Mouse (Mus musculus): Measurements from ENCODE around the gene L3hypdh. TPM values are rescaled to one million over a fixed set of nuclear protein-coding genes. Genes with fewer than 3 reads are reported as not detected.

L3hypdh gene
- polyA plus RNA-seq, 1 experiment from 2014 or later, result 12.7 TPM

DNA sequence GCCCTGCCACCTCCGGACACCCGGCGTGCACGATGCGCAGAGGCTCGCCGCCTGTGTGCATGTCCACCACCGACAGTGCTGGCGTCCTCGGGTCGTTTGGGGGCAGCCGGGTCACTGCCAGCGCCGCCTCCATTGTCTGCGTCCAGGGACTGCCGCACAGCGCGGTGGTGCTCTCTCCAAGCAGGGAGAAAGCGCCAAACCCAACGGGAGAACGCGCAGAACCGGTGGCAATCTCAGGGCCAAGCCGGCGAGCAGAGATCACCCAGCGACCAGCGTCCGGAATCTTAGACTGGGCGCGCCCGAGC, 263 bp downstream of the L3hypdh start:
- no peaks in the 10 kb centered on the region for H3K27me3 ChIP-seq
- ATAC-seq (peak; percentile 4), DNase-seq (ENCODE audit: low read depth, low spot score) (no peak)
- POLR2A ChIA-PET, result interaction anchor here (0.6 to 0.7 kb wide), 2 partner anchors 15 to 46 kb away, joined by 3 to 6 read pairs; no protein-coding TSS in a partner anchor
- CTCF ChIA-PET, result no interaction called here
- no peak for TF ChIP-seq CTCF (IDR thresholded peaks at IDR 0.05)
- in situ Hi-C loops (cut with MboI; ENCODE audit: low pct_unique_long_range_greater_than_20kb), result no loop called here

DNA sequence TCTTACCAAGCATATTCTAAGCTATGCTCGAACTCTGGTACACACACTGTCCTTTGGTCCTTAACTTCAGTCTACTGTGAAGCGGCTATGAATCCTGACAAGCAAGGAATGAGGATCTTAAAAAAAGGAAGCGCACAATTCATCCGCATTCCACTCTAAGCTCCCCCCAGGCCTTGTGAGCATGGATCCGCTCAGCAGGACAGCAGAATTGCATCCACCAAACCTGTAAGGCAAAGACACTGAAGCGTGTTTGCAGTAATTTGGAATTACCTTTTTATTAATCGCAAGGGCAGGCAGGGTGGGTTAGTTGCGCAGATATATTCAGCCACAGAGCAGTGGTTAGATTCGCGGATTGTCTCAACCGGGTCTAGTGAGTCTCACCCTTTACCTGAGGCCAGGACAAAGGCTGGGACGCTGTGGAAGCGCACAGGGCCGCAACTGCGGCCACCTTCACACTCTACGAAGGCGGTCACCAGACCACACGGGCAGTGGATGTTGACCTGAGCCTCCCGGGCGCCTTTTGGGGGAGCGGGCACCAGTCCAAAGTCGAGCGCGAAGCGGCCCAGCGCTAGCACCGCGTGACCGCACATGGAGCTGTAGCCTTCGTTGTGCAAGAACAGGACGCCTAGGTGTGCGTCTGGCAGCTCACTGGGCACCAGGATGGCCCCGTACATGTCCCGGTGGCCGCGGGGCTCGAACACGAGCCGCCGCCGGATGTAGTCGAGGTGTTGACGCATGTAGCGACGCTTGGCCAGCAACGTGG, 797 bp downstream of the L3hypdh start:
- no peaks in the 10 kb centered on the region for H3K27me3 ChIP-seq
- in situ Hi-C loops (cut with MboI; ENCODE audit: low pct_unique_long_range_greater_than_20kb), result no loop called here
- no peak for TF ChIP-seq CTCF (IDR thresholded peaks at IDR 0.05)
- ATAC-seq, result no peak
- DNase-seq (ENCODE audit: low read depth, low spot score), result no peak
- CTCF ChIA-PET, result interaction anchor here (1.1 to 1.3 kb wide), 2 partner anchors 12 to 13 kb away, joined by 3 to 4 read pairs; partner anchors contain the start of gene Gpr135
- POLR2A ChIA-PET, result interaction anchor here (0.6 to 0.7 kb wide), 2 partner anchors 14 to 46 kb away, joined by 3 to 6 read pairs; no protein-coding TSS in a partner anchor

- ChIA-PET POLR2A (interaction anchor here (0.7 kb wide), 1 partner anchor 649 kb away, joined by 4 read pairs; no protein-coding TSS in a partner anchor), CTCF (no interaction called here)
- no peak for DNase-seq (ENCODE audit: low read depth, low spot score)
- in situ Hi-C loops (cut with MboI; ENCODE audit: low pct_unique_long_range_greater_than_20kb), result no loop called here
- no peak for ATAC-seq
- no peak for TF ChIP-seq CTCF (IDR thresholded peaks at IDR 0.05)
- H3K27me3 ChIP-seq, result no peaks in the 10 kb centered on the region
Observed at GRCm38 (mm10) chr12:72083265-72083664, 2.0 kb downstream of the L3hypdh start.

- in situ Hi-C loops (cut with MboI; ENCODE audit: low pct_unique_long_range_greater_than_20kb), result no loop called here
- POLR2A ChIA-PET, result interaction anchor here (0.7 kb wide), 1 partner anchor 650 kb away, joined by 4 read pairs; no protein-coding TSS in a partner anchor
- no peak for TF ChIP-seq CTCF (IDR thresholded peaks at IDR 0.05)
Observed at GRCm38 (mm10) chr12:72082370-72082769, 2.9 kb downstream of the L3hypdh start.

GRCm38 (mm10) chr12:72081961-72082360, 3.3 kb downstream of the L3hypdh start:
- CTCF ChIA-PET, result interaction anchor here (1.4 kb wide), 1 partner anchor 12 kb away, joined by 4 read pairs; no protein-coding TSS in a partner anchor
- H3K27me3 ChIP-seq, result no peaks in the 10 kb centered on the region
- TF ChIP-seq CTCF (IDR thresholded peaks at IDR 0.05), result no peak
- DNase-seq (ENCODE audit: low read depth, low spot score), result no peak
- ATAC-seq, result no peak
- POLR2A ChIA-PET, result interaction anchor here (0.7 kb wide), 1 partner anchor 1845 kb away, joined by 3 read pairs; no protein-coding TSS in a partner anchor
- in situ Hi-C loops (cut with MboI; ENCODE audit: low pct_unique_long_range_greater_than_20kb), result no loop called here

More at GRCm38 (mm10) chr12:72082370-72082769, 2.9 kb downstream of the L3hypdh start:
- no peak for DNase-seq (ENCODE audit: low read depth, low spot score)
- CTCF ChIA-PET, result interaction anchor here (1.4 kb wide), 1 partner anchor 12 kb away, joined by 4 read pairs; no protein-coding TSS in a partner anchor
- no peaks in the 10 kb centered on the region for H3K27me3 ChIP-seq
- no peak for ATAC-seq

GRCm38 (mm10) chr12:72078248-72078647, 7.0 kb downstream of the L3hypdh start:
- POLR2A ChIA-PET, result no interaction called here
- CTCF ChIA-PET, result interaction anchor here (1.2 to 2.9 kb wide), 3 partner anchors 8 to 25 kb away, joined by 3 to 9 read pairs (median 4); no protein-coding TSS in a partner anchor
- no peak for TF ChIP-seq CTCF (IDR thresholded peaks at IDR 0.05)
- no peak for DNase-seq (ENCODE audit: low read depth, low spot score)
- H3K27me3 ChIP-seq, result no peaks in the 10 kb centered on the region
- ATAC-seq, result no peak
- in situ Hi-C loops (cut with MboI; ENCODE audit: low pct_unique_long_range_greater_than_20kb), result no loop called here

DNA sequence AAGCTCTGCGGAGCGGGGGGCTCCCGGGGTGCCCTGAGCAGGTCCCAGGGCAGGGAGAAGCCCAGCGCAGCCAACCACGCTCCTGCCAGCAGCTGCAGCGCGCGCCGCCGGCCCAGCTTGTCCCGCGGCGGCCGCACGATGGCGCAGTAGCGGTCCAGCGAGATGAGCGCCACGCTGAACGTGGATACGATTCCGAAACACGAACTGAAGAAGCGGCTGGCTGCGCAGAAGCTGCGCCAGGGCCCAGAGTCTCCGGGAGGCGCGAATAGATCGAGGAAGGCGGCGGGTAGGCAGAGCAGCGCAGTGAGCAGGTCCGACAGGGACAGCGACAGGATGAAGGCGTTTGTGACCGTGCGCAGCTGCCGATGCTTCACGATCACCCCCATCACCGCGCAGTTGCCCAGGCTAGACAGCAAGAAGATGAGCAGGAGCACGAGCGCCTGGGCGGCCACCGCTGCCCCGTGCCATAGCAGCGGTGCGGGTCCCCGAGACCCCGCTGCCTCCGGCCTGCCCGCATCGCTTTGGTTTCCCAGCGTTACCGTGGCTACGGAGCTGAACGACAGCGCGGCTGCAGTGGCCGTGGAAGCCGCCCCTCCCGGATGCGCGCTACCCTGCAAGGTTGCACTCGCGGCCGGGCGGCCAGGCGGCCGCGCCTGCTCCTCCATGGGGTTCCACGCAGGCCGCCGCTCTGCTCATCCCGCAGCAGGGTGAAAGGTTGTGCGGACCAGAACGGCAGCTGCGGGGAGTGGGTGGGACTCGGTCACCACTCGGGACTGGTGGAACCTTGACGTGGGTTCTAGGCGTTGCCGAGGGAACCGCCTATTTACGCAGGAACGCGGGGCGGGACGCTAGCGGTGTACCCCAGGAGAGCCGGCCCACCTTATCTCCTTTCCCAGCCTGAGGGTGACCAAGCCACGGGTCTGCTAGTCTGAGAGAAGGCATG, 14.6 kb downstream of the L3hypdh start, which contains the start of gene Gpr135:
Gene Gpr135 (minus strand): TSS at position 799 of the 943 bp plus-strand sequence.
- DNase-seq (ENCODE audit: low read depth, low spot score) (no peak), ATAC-seq (peak; percentile 96)
- in situ Hi-C loops (cut with MboI; ENCODE audit: low pct_unique_long_range_greater_than_20kb), result no loop called here
- TF ChIP-seq CTCF (IDR thresholded peaks at IDR 0.05), result no peak
- POLR2A ChIA-PET, result interaction anchor here (1.1 kb wide), 1 partner anchor 14 kb away, joined by 3 read pairs; no protein-coding TSS in a partner anchor
- H3K27me3 ChIP-seq, result peaks cover 9% of the 10 kb centered on the region
- CTCF ChIA-PET, result interaction anchor here (1.1 to 1.8 kb wide), 3 partner anchors 9 to 13 kb away, joined by 4 to 9 read pairs (median 4); no protein-coding TSS in a partner anchor

DNA sequence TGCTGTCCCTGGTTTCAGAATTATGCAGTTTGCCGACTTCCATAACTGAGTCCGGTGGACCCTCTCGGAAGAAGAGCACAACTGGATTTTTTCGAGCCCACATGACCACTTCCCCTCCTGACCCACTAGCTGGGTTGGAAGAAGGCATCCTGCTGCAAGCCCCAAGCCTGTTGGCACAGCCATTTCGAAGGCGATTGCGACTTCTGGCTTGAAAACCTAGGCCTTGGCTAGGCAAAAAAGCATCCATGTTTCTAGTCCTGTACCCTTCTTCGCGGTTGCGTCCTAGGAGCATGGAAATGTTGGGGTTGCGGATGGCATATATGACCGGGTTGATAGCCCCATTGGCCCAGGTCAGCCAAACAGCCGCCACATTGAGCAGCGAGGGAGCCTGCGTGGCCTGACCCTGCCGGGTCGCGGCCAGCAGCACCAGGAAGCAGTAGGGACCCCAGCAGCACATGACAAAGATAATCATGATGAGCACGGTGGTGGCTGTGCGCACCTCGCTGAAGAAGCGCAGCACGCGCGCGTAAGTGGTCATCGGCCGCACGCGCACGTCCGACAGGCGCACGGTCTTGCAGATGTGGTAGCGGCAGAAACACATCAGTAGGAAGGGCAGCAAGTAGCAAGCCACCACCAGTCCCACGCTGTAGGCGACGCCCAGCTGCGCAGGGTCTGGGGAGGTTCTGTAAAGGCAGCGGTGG, 15.5 kb downstream of the L3hypdh start:
- in situ Hi-C loops (cut with MboI; ENCODE audit: low pct_unique_long_range_greater_than_20kb), result no loop called here
- POLR2A ChIA-PET, result interaction anchor here (1.1 kb wide), 1 partner anchor 15 kb away, joined by 3 read pairs; no protein-coding TSS in a partner anchor
- no peak for TF ChIP-seq CTCF (IDR thresholded peaks at IDR 0.05)
- CTCF ChIA-PET, result interaction anchor here (1.1 to 1.8 kb wide), 2 partner anchors 10 to 12 kb away, joined by 4 to 9 read pairs; no protein-coding TSS in a partner anchor
- no peak for DNase-seq (ENCODE audit: low read depth, low spot score)
- ATAC-seq, result no peak
- H3K27me3 ChIP-seq, result peaks cover 13% of the 10 kb centered on the region

GRCm38 (mm10) chr12:72057780-72058179, 27.5 kb downstream of the L3hypdh start:
- DNase-seq (ENCODE audit: low read depth, low spot score) (no peak), ATAC-seq (no peak)
- CTCF ChIA-PET, result no interaction called here
- POLR2A ChIA-PET, result no interaction called here
- peaks cover 41% of the 10 kb centered on the region for H3K27me3 ChIP-seq
- TF ChIP-seq CTCF (IDR thresholded peaks at IDR 0.05), result no peak
- in situ Hi-C loops (cut with MboI; ENCODE audit: low pct_unique_long_range_greater_than_20kb), result no loop called here

Data from Patski (cell line).